Mouse (Mus musculus) G1E (cell line): ENCODE results near the gene Pou3f3.

Source experiments
- CTCF ChIP-seq: IDR thresholded peaks from 2 replicates; pipeline ENCODE4 v1.5.1; 2012; ENCODE audit warnings: low read depth, low read length, inconsistent platforms, mixed read lengths
- GATA1 ChIP-seq: IDR thresholded peaks from 2 replicates; pipeline ENCODE4 v1.6.1; 2012; ENCODE audit warnings: borderline replicate concordance, low read length, inconsistent platforms, mixed read lengths
- POLR2AphosphoS5 ChIP-seq: IDR thresholded peaks from 2 replicates; pipeline ENCODE4 v1.6.1; 2012; ENCODE audit warnings: low read depth, low read length, inconsistent platforms; ENCODE audit not compliant: insufficient replicate concordance
- TAL1 ChIP-seq: conservative IDR thresholded peaks from 2 replicates; pipeline ENCODE4 v1.6.1; 2012; ENCODE audit warnings: low read depth, low read length, inconsistent platforms, mixed read lengths

- no peak for TF ChIP-seq GATA1
- TF ChIP-seq CTCF: no peak
- no peak for TF ChIP-seq TAL1
- no peak for TF ChIP-seq POLR2AphosphoS5
Measured at GRCm38 (mm10) chr1:42724881-42725280, 29.3 kb downstream of the Pou3f3 start.
